In the genomic region with DNA sequence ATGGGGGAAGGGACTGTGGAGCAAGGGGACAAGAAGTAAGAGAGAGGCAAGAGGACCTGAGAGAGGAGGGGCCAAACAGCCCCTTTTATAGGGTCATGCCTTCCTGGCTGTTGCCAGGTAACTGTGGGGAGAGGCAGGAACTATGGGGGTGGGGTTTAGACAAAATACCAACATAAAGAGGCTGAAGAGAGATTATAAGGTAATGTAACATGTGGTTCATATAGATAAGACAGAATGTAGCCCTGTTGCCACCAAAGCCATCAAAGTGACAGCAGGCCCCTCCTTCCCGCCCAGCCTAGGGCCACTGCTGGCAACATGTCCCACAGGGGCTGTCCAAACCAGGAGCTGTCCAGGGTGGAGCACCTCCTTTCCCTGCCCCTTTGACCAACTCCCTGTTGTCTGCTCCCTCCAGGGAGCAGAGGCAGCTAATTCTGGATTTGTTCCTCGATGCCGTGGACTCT, we compare ENCODE assay signal across 15 mouse cellular contexts. TPM values are rescaled to one million over a fixed set of nuclear protein-coding genes. Genes with fewer than 3 reads are reported as not detected.
A peak's percentile ranks its signal among the peaks of the same experiment; 100 is the strongest.
DNase-seq lines count a peak whose midpoint lies in the region; ATAC-seq and TF ChIP-seq lines count a peak whose summit lies in the region.
"Had no signal": no experiment of that assay in that cellular context is flagged by ENCODE, and none has a peak within 500 bp of the region (broad histone marks: within the 10 kb centered on the region; RNA-seq: fewer than 3 reads in every experiment).

No protein-coding gene starts in this region.

- peak; percentile 40; the same call in 1 of the 2 replicates for ATAC-seq in hindbrain, embryonic 12.5 days (ENCODE audit: low FRiP score)
- ATAC-seq in hindbrain, postnatal 0 days = no peak
- ATAC-seq in common myeloid progenitor, adult 5-6 weeks (replicated peaks; ENCODE audit: low read depth, poor library complexity, severe bottlenecking) = peak; percentile 99
- peak; percentile 99 for ATAC-seq in liver, postnatal 0 days
- ATAC-seq: CD4-positive, CD25-positive, alpha-beta regulatory T cell, adult 4 months; forebrain, embryonic 13.5 days had no signal

- no peak overlapping the region for H3K4me3 ChIP-seq in hindbrain, embryonic 12.5 days
- H3K4me3 ChIP-seq in hindbrain, postnatal 0 days (ENCODE audit: low read length) = no peak overlapping the region
- H3K4me3 ChIP-seq in liver, postnatal 0 days (ENCODE audit: low read depth, low read length) = no peak overlapping the region
- H3K4me3 ChIP-seq: forebrain, embryonic 13.5 days; hindbrain, embryonic 15.5 days had no signal

- 83% methylated on average over 3 of the region's 3 CpGs for WGBS in hindbrain, embryonic 12.5 days
- WGBS in hindbrain, postnatal 0 days = 64% methylated on average over 3 of the region's 3 CpGs
- 52% methylated on average over 3 of the region's 3 CpGs for WGBS in liver, postnatal 0 days (ENCODE audit: insufficient replicate concordance)

- H3K27ac ChIP-seq in hindbrain, embryonic 12.5 days = no peak overlapping the region
- no peak overlapping the region for H3K27ac ChIP-seq in hindbrain, postnatal 0 days
- peak overlapping the region; percentile 80 for H3K27ac ChIP-seq in liver, postnatal 0 days (ENCODE audit: low read depth)
- H3K27ac ChIP-seq: forebrain, embryonic 13.5 days; hindbrain, embryonic 15.5 days had no signal

- no peak overlapping the region for H3K9ac ChIP-seq in hindbrain, embryonic 12.5 days
- H3K9ac ChIP-seq in hindbrain, postnatal 0 days (replicated peaks; ENCODE audit: low read length) = no peak overlapping the region
- 0 out of 2 replicates have a peak overlapping the region, but pooled peaks have one; percentile 26 for H3K9ac ChIP-seq in liver, postnatal 0 days (replicated peaks)
- H3K9ac ChIP-seq: forebrain, embryonic 13.5 days; hindbrain, embryonic 15.5 days had no signal

- peak; percentile 94 for TF ChIP-seq EP300 in liver, postnatal 0 days (IDR thresholded peaks at IDR 0.05; ENCODE audit: low read depth)

- H3K4me2 ChIP-seq in hindbrain, embryonic 12.5 days (replicated peaks) = no peak overlapping the region
- no peak overlapping the region for H3K4me2 ChIP-seq in hindbrain, postnatal 0 days (ENCODE audit: low read depth, low read length)
- peak overlapping the region; percentile 32; the same call in 1 of the 2 replicates for H3K4me2 ChIP-seq in liver, postnatal 0 days (ENCODE audit: low read depth, low read length)
- H3K4me2 ChIP-seq: forebrain, embryonic 13.5 days; hindbrain, embryonic 15.5 days had no signal

- no peak for DNase-seq in hindbrain, postnatal 0 days (ENCODE audit: low spot score)
- DNase-seq in 416B (ENCODE audit: low read depth) = peak; percentile 24
- peak; percentile 68 for DNase-seq in liver, postnatal 0 days
- no peak for DNase-seq in layer of hippocampus, postnatal 25 days (ENCODE audit: extremely low spot score in 1 of 2, low spot score in 1 of 2)
- no peak for DNase-seq in cerebellum, adult 9-10 months
- no peak for DNase-seq in kidney, postnatal 25 days
- DNase-seq: lung, adult 18-20 months had no signal

- no peaks in the 10 kb centered on the region for H3K4me1 ChIP-seq in hindbrain, embryonic 12.5 days
- no peaks in the 10 kb centered on the region for H3K4me1 ChIP-seq in hindbrain, postnatal 0 days (ENCODE audit: insufficient read depth, low read length)
- H3K4me1 ChIP-seq in liver, postnatal 0 days (ENCODE audit: insufficient read depth) = no peaks in the 10 kb centered on the region; the same call in 1 of the 2 replicates
- H3K4me1 ChIP-seq: forebrain, embryonic 13.5 days; hindbrain, embryonic 15.5 days had no signal

- no peaks in the 10 kb centered on the region for H3K27me3 ChIP-seq in hindbrain, embryonic 12.5 days
- H3K27me3 ChIP-seq in hindbrain, postnatal 0 days (ENCODE audit: insufficient read depth, low read length) = no peaks in the 10 kb centered on the region
- no peaks in the 10 kb centered on the region for H3K27me3 ChIP-seq in liver, postnatal 0 days (ENCODE audit: insufficient read depth, low read length)
- H3K27me3 ChIP-seq: forebrain, embryonic 13.5 days; hindbrain, embryonic 15.5 days had no signal

- H3K36me3 ChIP-seq in hindbrain, embryonic 12.5 days = no peaks in the 10 kb centered on the region
- no peaks in the 10 kb centered on the region for H3K36me3 ChIP-seq in hindbrain, postnatal 0 days (ENCODE audit: insufficient read depth, low read length)
- H3K36me3 ChIP-seq in liver, postnatal 0 days (replicated peaks; ENCODE audit: insufficient read depth, low read length) = no peaks in the 10 kb centered on the region
- H3K36me3 ChIP-seq: hindbrain, embryonic 15.5 days had no signal

- no peak for TF ChIP-seq CTCF in hindbrain, postnatal 0 days (IDR thresholded peaks at IDR 0.05; ENCODE audit: low read depth)
- TF ChIP-seq CTCF in liver, postnatal 0 days (IDR thresholded peaks at IDR 0.05; ENCODE audit: low read depth) = no peak

- H3K9me3 ChIP-seq in hindbrain, embryonic 12.5 days (replicated peaks) = no peaks in the 10 kb centered on the region
- no peaks in the 10 kb centered on the region for H3K9me3 ChIP-seq in hindbrain, postnatal 0 days (ENCODE audit: low read length)
- H3K9me3 ChIP-seq in liver, postnatal 0 days (ENCODE audit: low read length) = no peaks in the 10 kb centered on the region
- H3K9me3 ChIP-seq: forebrain, embryonic 13.5 days; hindbrain, embryonic 15.5 days had no signal

RNA-seq across cellular contexts. Expression of gene Tasp1, which starts 30.6 kb away (rescaled TPM):
- polyA plus RNA-seq in hindbrain, embryonic 12.5 days (2016; fragmentation: Nextera tagmentation; extraction: Ambion mirVana) = 17.7 and 17.8 TPM in 2 replicates
- 12.5 and 16.2 TPM in 2 replicates for total RNA-seq in hindbrain, postnatal 0 days (2014; rRNA removed)
- polyA plus RNA-seq in hindbrain, postnatal 0 days (2015; fragmentation: Nextera tagmentation; extraction: Ambion mirVana) = 21.6 and 22.8 TPM in 2 replicates
- total RNA-seq in common myeloid progenitor, adult 5-6 weeks (2017) = 25.8 and 26.5 TPM in 2 replicates
- 8.8 and 10.1 TPM in 2 replicates for polyA plus RNA-seq in liver, postnatal 0 days (2015; fragmentation: Nextera tagmentation; extraction: Ambion mirVana)
- 10 to 100 TPM; 27.5 to 30.8 TPM for total RNA-seq in layer of hippocampus, postnatal 25 days (2021)

RNA-seq across cellular contexts. Expression of gene Gm17374, which starts 54.7 kb away (rescaled TPM):
- polyA plus RNA-seq in hindbrain, embryonic 12.5 days (2016; fragmentation: Nextera tagmentation; extraction: Ambion mirVana) = not detected in 2 replicates
- total RNA-seq in hindbrain, postnatal 0 days (2014; rRNA removed) = not detected in 2 replicates
- polyA plus RNA-seq in hindbrain, postnatal 0 days (2015; fragmentation: Nextera tagmentation; extraction: Ambion mirVana) = not detected in 2 replicates
- not detected in 2 replicates for total RNA-seq in common myeloid progenitor, adult 5-6 weeks (2017)
- polyA plus RNA-seq in liver, postnatal 0 days (2015; fragmentation: Nextera tagmentation; extraction: Ambion mirVana) = not detected in 2 replicates
- not detected for total RNA-seq in layer of hippocampus, postnatal 25 days (2021)
- total RNA-seq: gastrocnemius, postnatal 4 days; layer of hippocampus, adult 8-10 months had no signal
- polyA plus RNA-seq: CD4-positive, CD25-positive, alpha-beta regulatory T cell, adult 4 months; forebrain, embryonic 13.5 days; hindbrain, embryonic 15.5 days; testis, adult 2 months had no signal

Comparison
In these comparisons a context has a peak if more than half of its experiments do, and no peak if none do; other contexts are left out.
1. DNase-seq: peak in 416B (single experiment) and liver, postnatal 0 days (single experiment); none in hindbrain, postnatal 0 days (single experiment), layer of hippocampus, postnatal 25 days (0 of 2), cerebellum, adult 9-10 months (single experiment) and kidney, postnatal 25 days (0 of 2).